In genomic region chr9:42926564-42926963, GRCm38 (mm10) we compare ENCODE assay signal across 18 mouse cellular contexts. TPM values are rescaled to one million over a fixed set of nuclear protein-coding genes. Genes with fewer than 3 reads are reported as not detected.
"Had no signal": no experiment of that assay in that cellular context is flagged by ENCODE, and none has a peak within 500 bp of the region (broad histone marks: within the 10 kb centered on the region; RNA-seq: fewer than 3 reads in every experiment).

No protein-coding gene starts in this region.

- H3K4me3 ChIP-seq: neural tube, embryonic 12.5 days; neural tube, embryonic 13.5 days; neural tube, embryonic 15.5 days; stomach, embryonic 15.5 days had no signal

- H3K9ac ChIP-seq: neural tube, embryonic 12.5 days; neural tube, embryonic 13.5 days; neural tube, embryonic 15.5 days; stomach, embryonic 15.5 days had no signal

- H3K36me3 ChIP-seq: neural tube, embryonic 12.5 days; neural tube, embryonic 13.5 days; neural tube, embryonic 15.5 days; stomach, embryonic 15.5 days had no signal

- H3K4me1 ChIP-seq: stomach, embryonic 15.5 days had no signal

- H3K27me3 ChIP-seq: neural tube, embryonic 12.5 days; neural tube, embryonic 15.5 days; stomach, embryonic 15.5 days had no signal

- H3K4me2 ChIP-seq: neural tube, embryonic 12.5 days; neural tube, embryonic 13.5 days; neural tube, embryonic 15.5 days; stomach, embryonic 15.5 days had no signal

- H3K9me3 ChIP-seq: neural tube, embryonic 12.5 days; neural tube, embryonic 13.5 days; neural tube, embryonic 15.5 days; stomach, embryonic 15.5 days had no signal

- DNase-seq: retina, postnatal 1 day; right cerebral cortex, adult 18-20 months; right cerebral cortex, postnatal 14 days; right cerebral cortex, postnatal 25 days; right cerebral cortex, postnatal 4 days; spleen, adult 18-20 months; thymus, adult 18-20 months; thymus, adult 2 months; thymus, postnatal 14 days; thymus, postnatal 25 days; thymus, postnatal 36 days; thymus, postnatal 4 days had no signal

- H3K27ac ChIP-seq: neural tube, embryonic 12.5 days; neural tube, embryonic 13.5 days; neural tube, embryonic 15.5 days; stomach, embryonic 15.5 days; stomach, postnatal 0 days had no signal

RNA-seq across cellular contexts. Expression of gene Grik4, which starts 17.7 kb away (rescaled TPM):
- total RNA-seq: neutrophil, adult 5-6 weeks had no signal
